Mouse (Mus musculus): ENCODE data around the gene Olfr987. TPM values are rescaled to one million over a fixed set of nuclear protein-coding genes. Genes with fewer than 3 reads are reported as not detected.
"Not testable (repeated sequence)": the region's sequence is repeated elsewhere in the genome, so short reads cannot be mapped to it uniquely, and the experiment has no call there.

The Olfr987 gene
- polyA plus RNA-seq (2014; fragmentation: Nextera tagmentation; extraction: Ambion mirVana), result not detected in 2 replicates

GRCm38 (mm10) chr2:85339215-85339614 lies at the start of gene Olfr987:
Olfr987 (minus strand) TSS chr2:85339315.
- H3K4me2 ChIP-seq (ENCODE audit: low read depth, low read length); H3K4me3 ChIP-seq (ENCODE audit: low read depth, low read length); H3K27ac ChIP-seq (ENCODE audit: low read depth, low read length); H3K9me3 ChIP-seq (ENCODE audit: control insufficient read depth, low read length); H3K9ac ChIP-seq (replicated peaks; ENCODE audit: low read depth, low read length); H3K27me3 ChIP-seq (ENCODE audit: control insufficient read depth, insufficient read depth, low read length); H3K36me3 ChIP-seq (ENCODE audit: control insufficient read depth, insufficient read depth, low read length); H3K4me1 ChIP-seq (ENCODE audit: control insufficient read depth, insufficient read depth, low read length); ATAC-seq (ENCODE audit: low read depth): not testable (repeated sequence)

- H3K36me3 ChIP-seq (ENCODE audit: control insufficient read depth, insufficient read depth, low read length); H3K4me1 ChIP-seq (ENCODE audit: control insufficient read depth, insufficient read depth, low read length); H3K4me2 ChIP-seq (ENCODE audit: low read depth, low read length); H3K9ac ChIP-seq (replicated peaks; ENCODE audit: low read depth, low read length); ATAC-seq (ENCODE audit: low read depth); H3K4me3 ChIP-seq (ENCODE audit: low read depth, low read length); H3K27me3 ChIP-seq (ENCODE audit: control insufficient read depth, insufficient read depth, low read length); H3K9me3 ChIP-seq (ENCODE audit: control insufficient read depth, low read length); H3K27ac ChIP-seq (ENCODE audit: low read depth, low read length): not testable (repeated sequence)
These were observed 24.0 kb upstream of the Olfr987 start, which contains the start of gene Olfr988 for GRCm38 (mm10) chr2:85363127-85363526. Olfr988 (minus strand) TSS chr2:85363227.

- Histone ChIP-seq H3K36me3 (ENCODE audit: control insufficient read depth, insufficient read depth, low read length) (no peaks in the 10 kb centered on the region), H3K4me2 (ENCODE audit: low read depth, low read length) (no peak overlapping the region), H3K9ac (replicated peaks; ENCODE audit: low read depth, low read length) (no peak overlapping the region), H3K9me3 (ENCODE audit: control insufficient read depth, low read length) (no peaks in the 10 kb centered on the region), H3K4me1 (ENCODE audit: control insufficient read depth, insufficient read depth, low read length) (no peaks in the 10 kb centered on the region), H3K27ac (ENCODE audit: low read depth, low read length) (no peak overlapping the region), H3K27me3 (ENCODE audit: control insufficient read depth, insufficient read depth, low read length) (no peaks in the 10 kb centered on the region), H3K4me3 (ENCODE audit: low read depth, low read length) (no peak overlapping the region)
- ATAC-seq (ENCODE audit: low read depth), result no peak
- 85% methylated on average over 7 of the region's 7 CpGs for WGBS
These were observed 857 bp upstream of the Olfr987 start for GRCm38 (mm10) chr2:85339972-85340371.

GRCm38 (mm10) chr2:85319106-85319505 lies 20.0 kb downstream of the Olfr987 start:
- Histone ChIP-seq H3K36me3 (ENCODE audit: control insufficient read depth, insufficient read depth, low read length) (no peaks in the 10 kb centered on the region), H3K9ac (replicated peaks; ENCODE audit: low read depth, low read length) (no peak overlapping the region), H3K4me1 (ENCODE audit: control insufficient read depth, insufficient read depth, low read length) (no peaks in the 10 kb centered on the region), H3K4me3 (ENCODE audit: low read depth, low read length) (no peak overlapping the region), H3K9me3 (ENCODE audit: control insufficient read depth, low read length) (no peaks in the 10 kb centered on the region), H3K27me3 (ENCODE audit: control insufficient read depth, insufficient read depth, low read length) (no peaks in the 10 kb centered on the region), H3K4me2 (ENCODE audit: low read depth, low read length) (no peak overlapping the region), H3K27ac (ENCODE audit: low read depth, low read length) (no peak overlapping the region)
- WGBS, result 54% methylated on average over 1 of the region's 1 CpGs
- ATAC-seq (ENCODE audit: low read depth), result no peak

GRCm38 (mm10) chr2:85285406-85285805 lies 53.7 kb downstream of the Olfr987 start:
- ATAC-seq (ENCODE audit: low read depth), result no peak
- 71% methylated on average over 1 of the region's 1 CpGs for WGBS
- no peaks in the 10 kb centered on the region for H3K9me3 ChIP-seq (ENCODE audit: control insufficient read depth, low read length)
- H3K9ac ChIP-seq (replicated peaks; ENCODE audit: low read depth, low read length), result no peak overlapping the region
- H3K27ac ChIP-seq (ENCODE audit: low read depth, low read length), result no peak overlapping the region
- no peak overlapping the region for H3K4me2 ChIP-seq (ENCODE audit: low read depth, low read length)
- H3K4me1 ChIP-seq (ENCODE audit: control insufficient read depth, insufficient read depth, low read length), result no peaks in the 10 kb centered on the region
- H3K27me3 ChIP-seq (ENCODE audit: control insufficient read depth, insufficient read depth, low read length), result no peaks in the 10 kb centered on the region
- no peak overlapping the region for H3K4me3 ChIP-seq (ENCODE audit: low read depth, low read length)
- no peaks in the 10 kb centered on the region for H3K36me3 ChIP-seq (ENCODE audit: control insufficient read depth, insufficient read depth, low read length)

- H3K4me3 ChIP-seq (ENCODE audit: low read depth, low read length), result no peak overlapping the region
- WGBS, result 16% methylated on average over 6 of the region's 6 CpGs
These were observed 54.5 kb downstream of the Olfr987 start for GRCm38 (mm10) chr2:85284626-85285025.

GRCm38 (mm10) chr2:85283631-85284466 lies 55.3 kb downstream of the Olfr987 start:
- H3K9me3 ChIP-seq (ENCODE audit: control insufficient read depth, low read length), result no peaks in the 10 kb centered on the region
- no peaks in the 10 kb centered on the region for H3K36me3 ChIP-seq (ENCODE audit: control insufficient read depth, insufficient read depth, low read length)
- no peaks in the 10 kb centered on the region for H3K27me3 ChIP-seq (ENCODE audit: control insufficient read depth, insufficient read depth, low read length)
- H3K9ac ChIP-seq (replicated peaks; ENCODE audit: low read depth, low read length), result no peak overlapping the region
- no peak overlapping the region for H3K4me3 ChIP-seq (ENCODE audit: low read depth, low read length)
- no peak overlapping the region for H3K4me2 ChIP-seq (ENCODE audit: low read depth, low read length)
- ATAC-seq (ENCODE audit: low read depth), result no peak
- no peak overlapping the region for H3K27ac ChIP-seq (ENCODE audit: low read depth, low read length)
- 90% methylated on average over 8 of the region's 8 CpGs for WGBS
- no peaks in the 10 kb centered on the region for H3K4me1 ChIP-seq (ENCODE audit: control insufficient read depth, insufficient read depth, low read length)

More at GRCm38 (mm10) chr2:85284626-85285025, 54.5 kb downstream of the Olfr987 start:
- no peak overlapping the region for H3K4me2 ChIP-seq (ENCODE audit: low read depth, low read length)
- peak; percentile 66; the same call in 1 of the 2 replicates for ATAC-seq (ENCODE audit: low read depth)
- no peaks in the 10 kb centered on the region for H3K27me3 ChIP-seq (ENCODE audit: control insufficient read depth, insufficient read depth, low read length)
- H3K4me1 ChIP-seq (ENCODE audit: control insufficient read depth, insufficient read depth, low read length), result no peaks in the 10 kb centered on the region
- H3K9ac ChIP-seq (replicated peaks; ENCODE audit: low read depth, low read length), result no peak overlapping the region
- H3K36me3 ChIP-seq (ENCODE audit: control insufficient read depth, insufficient read depth, low read length), result no peaks in the 10 kb centered on the region
- H3K27ac ChIP-seq (ENCODE audit: low read depth, low read length), result 0 out of 2 replicates have a peak overlapping the region, but pooled peaks have one; percentile 4
- H3K9me3 ChIP-seq (ENCODE audit: control insufficient read depth, low read length), result no peaks in the 10 kb centered on the region

- Histone ChIP-seq H3K4me1 (ENCODE audit: control insufficient read depth, insufficient read depth, low read length) (no peaks in the 10 kb centered on the region), H3K4me2 (ENCODE audit: low read depth, low read length) (no peak overlapping the region), H3K27ac (ENCODE audit: low read depth, low read length) (no peak overlapping the region), H3K36me3 (ENCODE audit: control insufficient read depth, insufficient read depth, low read length) (no peaks in the 10 kb centered on the region), H3K9me3 (ENCODE audit: control insufficient read depth, low read length) (no peaks in the 10 kb centered on the region), H3K27me3 (ENCODE audit: control insufficient read depth, insufficient read depth, low read length) (no peaks in the 10 kb centered on the region), H3K4me3 (ENCODE audit: low read depth, low read length) (no peak overlapping the region), H3K9ac (replicated peaks; ENCODE audit: low read depth, low read length) (no peak overlapping the region)
- 59% methylated on average over 4 of the region's 4 CpGs for WGBS
- ATAC-seq (ENCODE audit: low read depth), result peak; percentile 51; the same call in 1 of the 2 replicates
These were observed 58.1 kb downstream of the Olfr987 start for GRCm38 (mm10) chr2:85281023-85281422.
